Mouse (Mus musculus) midbrain, embryonic 12.5 days (tissue): Measurements from ENCODE around the gene Rapgef2. TPM values are rescaled to one million over a fixed set of nuclear protein-coding genes. Genes with fewer than 3 reads are reported as not detected.
"Not testable (repeated sequence)": the region's sequence is repeated elsewhere in the genome, so short reads cannot be mapped to it uniquely, and the experiment has no call there.

Source experiments
- ATAC-seq: fragments of 200-750 bp; cut with Nextera tagmentation; 2 replicates; pipeline ENCODE4 v1.8.0; 2017; ENCODE audit warnings: low read depth, moderate TSS enrichment, moderate library complexity; ENCODE audit not compliant: low FRiP score
- H3K27ac ChIP-seq: fragments of 300-500 bp; sonication (generic); replicated peaks from 2 replicates; pipeline ENCODE4 v1.5.1; 2016; ENCODE audit warnings: mild to moderate bottlenecking
- H3K27me3 ChIP-seq: fragments of 300-500 bp; sonication (generic); 2 replicates; pipeline ENCODE4 v1.6.1; 2016; ENCODE audit warnings: mild to moderate bottlenecking
- H3K36me3 ChIP-seq: fragments of 300-500 bp; sonication (generic); 2 replicates; pipeline ENCODE4 v1.6.1; 2016
- H3K4me1 ChIP-seq: fragments of 300-500 bp; sonication (generic); 2 replicates; pipeline ENCODE4 v1.6.1; 2016
- H3K4me2 ChIP-seq: fragments of 300-500 bp; sonication (generic); replicated peaks from 2 replicates; pipeline ENCODE4 v1.6.1; 2016; ENCODE audit warnings: mild to moderate bottlenecking, moderate library complexity
- H3K4me3 ChIP-seq: fragments of 300-500 bp; sonication (generic); 2 replicates; pipeline ENCODE4 v1.5.1; 2016; ENCODE audit warnings: mild to moderate bottlenecking
- H3K9ac ChIP-seq: fragments of 300-500 bp; sonication (generic); replicated peaks from 2 replicates; pipeline ENCODE4 v1.6.1; 2016; ENCODE audit warnings: mild to moderate bottlenecking, moderate library complexity
- H3K9me3 ChIP-seq: fragments of 300-500 bp; sonication (generic); 2 replicates; pipeline ENCODE4 v1.6.1; 2016; ENCODE audit warnings: mild to moderate bottlenecking
- WGBS: fragments of 180-500 bp; shearing (Covaris S2); methylation state at CpG from one replicate; pipeline ENCODE4 v1.1.7; 2016; 5-methylcytosine and 5-hydroxymethylcytosine counted together
- polyA plus RNA-seq: library from polyadenylated mRNA; unstranded; fragments of >200 nt; fragmentation: Nextera tagmentation; extraction: Ambion mirVana; gene quantifications from 2 replicates; pipeline ENCODE4 v1.2.1, GENCODE M21; 2016

Gene Rapgef2
- polyA plus RNA-seq, 1 experiment from 2014 or later, result 9.7 TPM

DNA sequence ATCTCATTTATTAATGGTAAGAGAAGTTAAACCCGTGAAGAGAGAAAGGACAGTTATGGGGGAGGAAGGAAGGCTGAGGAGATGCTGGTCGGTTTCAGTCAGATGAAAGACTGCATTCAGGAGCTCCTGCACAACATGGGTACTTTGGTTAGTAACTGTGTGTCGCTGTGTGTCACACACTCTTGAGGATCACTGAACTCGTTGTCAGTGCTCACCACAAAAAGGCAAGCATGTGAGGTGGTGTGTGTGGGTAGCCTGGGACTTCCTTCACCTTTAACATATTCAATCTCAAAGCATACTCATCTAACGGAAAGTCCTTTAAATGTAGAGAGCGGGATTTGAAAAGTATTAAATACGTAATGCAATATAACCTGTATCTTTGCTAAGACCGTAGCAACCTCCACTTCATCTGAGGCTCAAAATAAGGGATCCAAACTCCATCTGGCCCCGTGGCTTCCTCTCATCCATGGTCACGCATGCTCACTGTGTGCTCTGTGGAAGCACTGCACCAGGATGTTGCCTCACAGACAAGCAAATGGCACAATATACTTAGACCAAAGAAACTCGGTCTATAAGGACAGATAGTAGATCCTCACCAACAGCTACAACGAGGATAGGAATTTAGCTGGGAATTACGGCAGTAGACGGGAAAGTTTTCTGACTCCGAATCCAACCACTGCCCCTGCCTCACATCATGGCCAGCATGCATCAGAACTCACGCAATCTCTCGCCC lies 58.8 kb downstream of the Rapgef2 start:
- H3K9ac ChIP-seq, result no peak overlapping the region
- peaks cover 2% of the 10 kb centered on the region; the same call in 1 of the 2 replicates for H3K4me1 ChIP-seq
- no peaks in the 10 kb centered on the region for H3K36me3 ChIP-seq
- H3K4me3 ChIP-seq, result no peak overlapping the region
- no peaks in the 10 kb centered on the region for H3K9me3 ChIP-seq
- no peak overlapping the region for H3K4me2 ChIP-seq
- no peak for ATAC-seq
- 90% methylated on average over 17 of the region's 17 CpGs for WGBS
- no peaks in the 10 kb centered on the region for H3K27me3 ChIP-seq
- H3K27ac ChIP-seq, result no peak overlapping the region

DNA sequence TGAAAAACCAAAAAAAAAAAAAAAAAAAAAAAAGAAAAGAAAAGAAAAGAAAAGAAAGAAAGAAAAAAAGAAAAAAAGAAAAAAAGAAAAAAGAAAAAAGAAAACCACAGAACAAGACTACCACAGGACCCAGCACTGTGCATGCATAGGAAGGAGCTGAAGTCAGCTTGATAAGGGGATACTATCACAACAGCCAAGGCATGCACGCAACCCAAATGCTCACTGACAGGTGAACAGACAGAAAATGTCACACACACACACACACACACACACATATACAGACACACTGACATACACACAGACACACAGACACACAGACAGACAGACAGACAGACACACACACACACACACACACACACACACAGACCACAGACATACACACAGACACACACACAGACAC lies 59.5 kb downstream of the Rapgef2 start:
- ATAC-seq, result not testable (repeated sequence)

DNA sequence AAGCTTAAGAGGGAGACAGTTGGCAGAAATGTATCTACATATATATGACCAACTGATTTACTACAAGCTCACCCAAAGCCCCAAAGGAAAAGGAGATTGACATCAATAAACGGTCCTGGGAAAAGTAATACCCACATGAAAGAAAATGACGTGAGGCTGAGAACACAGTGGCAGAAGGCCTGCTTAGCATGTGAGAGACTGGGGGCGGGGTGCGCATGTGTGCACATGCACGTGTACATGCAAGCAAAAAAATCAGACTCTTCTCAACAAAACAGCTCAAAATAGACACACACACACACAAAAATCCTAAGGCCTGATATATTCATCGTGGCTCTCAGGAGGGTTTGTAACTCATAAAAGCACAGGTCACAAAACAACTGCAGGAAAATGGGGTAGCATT lies 60.4 kb downstream of the Rapgef2 start:
- no peak for ATAC-seq
- peaks cover 4% of the 10 kb centered on the region for H3K27me3 ChIP-seq
- no peak overlapping the region for H3K4me3 ChIP-seq
- no peak overlapping the region for H3K9ac ChIP-seq
- H3K9me3 ChIP-seq, result no peaks in the 10 kb centered on the region
- H3K27ac ChIP-seq, result no peak overlapping the region
- no peaks in the 10 kb centered on the region for H3K36me3 ChIP-seq
- 77% methylated on average over 6 of the region's 6 CpGs for WGBS
- no peak overlapping the region for H3K4me2 ChIP-seq
- H3K4me1 ChIP-seq, result peaks cover 4% of the 10 kb centered on the region

More for the DNA sequence above, 59.5 kb downstream of the Rapgef2 start:
- WGBS, result 94% methylated on average over 1 of the region's 1 CpGs
- not testable (repeated sequence) for H3K9me3 ChIP-seq, H3K4me3 ChIP-seq, H3K27me3 ChIP-seq, H3K9ac ChIP-seq, H3K4me1 ChIP-seq, H3K4me2 ChIP-seq, H3K36me3 ChIP-seq, H3K27ac ChIP-seq

DNA sequence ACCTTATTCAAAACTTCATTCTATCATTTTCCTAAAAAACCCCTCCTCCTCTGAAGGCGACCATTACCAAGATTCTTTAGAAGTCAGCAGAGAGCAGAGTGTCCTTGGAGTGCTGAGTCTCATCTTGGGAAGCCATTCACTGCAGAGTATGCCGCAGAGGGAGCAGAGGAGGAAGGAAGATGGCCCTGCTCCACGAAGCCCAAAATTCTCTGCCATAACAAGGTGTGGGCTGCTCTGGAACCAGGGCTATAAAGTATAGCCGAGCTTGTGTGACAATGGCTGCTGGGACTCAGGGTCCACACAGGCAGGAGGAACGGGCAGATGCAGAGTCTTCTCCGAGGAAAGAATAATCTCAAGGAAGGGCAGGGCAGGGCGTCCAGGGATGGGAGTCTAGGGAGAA lies 62.0 kb downstream of the Rapgef2 start:
- H3K4me1 ChIP-seq, result peaks cover 7% of the 10 kb centered on the region
- ATAC-seq, result no peak
- 84% methylated on average over 7 of the region's 7 CpGs for WGBS
- H3K9ac ChIP-seq, result no peak overlapping the region
- H3K27ac ChIP-seq, result no peak overlapping the region
- H3K9me3 ChIP-seq, result no peaks in the 10 kb centered on the region
- H3K4me2 ChIP-seq, result no peak overlapping the region
- no peak overlapping the region for H3K4me3 ChIP-seq
- no peaks in the 10 kb centered on the region for H3K36me3 ChIP-seq
- H3K27me3 ChIP-seq, result peaks cover 4% of the 10 kb centered on the region

DNA sequence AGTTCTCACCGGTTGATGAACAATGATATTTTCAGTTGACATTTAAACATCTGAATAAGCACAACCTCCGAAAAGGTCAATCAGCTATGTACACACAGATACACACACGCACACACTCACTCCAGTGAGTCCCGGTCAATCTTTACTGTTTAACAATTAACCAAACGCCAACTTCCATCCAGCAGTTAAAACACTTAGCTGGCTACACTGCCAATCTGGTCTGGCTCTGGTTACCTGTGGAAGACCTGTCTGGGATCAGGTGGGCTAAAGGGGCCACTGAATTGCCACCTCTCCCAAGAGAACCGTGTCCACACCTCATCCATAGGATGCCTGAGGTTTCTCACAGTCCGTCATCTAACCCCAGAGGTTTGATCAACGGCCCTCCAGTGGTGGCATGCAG lies 63.0 kb downstream of the Rapgef2 start:
- WGBS, result 62% methylated on average over 8 of the region's 8 CpGs
- Histone ChIP-seq H3K4me1 (peaks cover 17% of the 10 kb centered on the region), H3K9me3 (no peaks in the 10 kb centered on the region), H3K27ac (no peak overlapping the region), H3K9ac (no peak overlapping the region; the same call in 1 of the 2 replicates), H3K4me2 (no peak overlapping the region), H3K27me3 (peaks cover 4% of the 10 kb centered on the region), H3K4me3 (no peak overlapping the region), H3K36me3 (no peaks in the 10 kb centered on the region)
- ATAC-seq, result no peak

DNA sequence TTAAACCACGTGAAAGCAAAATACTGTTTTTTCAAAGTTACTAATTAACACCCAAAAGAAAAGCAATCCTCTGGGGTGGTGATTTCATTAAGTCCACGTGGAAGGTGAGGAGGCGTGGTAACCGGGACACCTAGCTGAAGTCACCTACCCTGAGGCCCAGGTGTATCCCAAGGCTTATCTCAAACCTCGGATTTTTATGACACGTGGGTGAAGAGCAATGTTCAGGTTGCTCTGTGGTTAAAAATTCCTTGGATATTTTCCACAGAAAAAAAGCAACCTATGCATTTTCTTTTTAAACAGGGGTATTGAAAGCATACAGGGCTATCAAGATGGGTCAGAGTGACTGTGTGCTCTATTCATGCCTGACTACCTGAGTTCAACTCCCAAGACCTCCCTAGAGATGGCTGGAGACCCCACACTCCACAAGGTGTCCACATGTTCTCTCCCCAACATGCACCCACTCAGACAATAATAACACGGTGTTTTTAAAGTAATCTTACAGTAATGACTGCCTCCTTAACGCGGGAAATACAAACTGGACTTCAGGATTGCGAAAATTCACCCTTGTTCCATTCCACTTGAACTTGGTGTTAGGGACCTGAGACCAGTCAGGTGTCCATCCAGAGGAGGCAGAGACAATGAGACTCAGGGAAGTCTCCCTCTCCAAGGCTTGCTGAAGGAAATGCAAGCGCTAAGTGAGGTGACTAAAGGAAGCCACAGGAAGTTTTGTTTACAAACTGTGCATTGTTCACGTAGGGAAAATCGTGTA lies 63.9 kb downstream of the Rapgef2 start:
- H3K9ac ChIP-seq, result no peak overlapping the region
- no peak overlapping the region for H3K27ac ChIP-seq
- no peaks in the 10 kb centered on the region for H3K36me3 ChIP-seq
- no peak overlapping the region for H3K4me2 ChIP-seq
- H3K4me3 ChIP-seq, result no peak overlapping the region
- peaks cover 21% of the 10 kb centered on the region for H3K4me1 ChIP-seq
- peaks cover 4% of the 10 kb centered on the region for H3K27me3 ChIP-seq
- 60% methylated on average over 13 of the region's 13 CpGs for WGBS
- no peak for ATAC-seq
- H3K9me3 ChIP-seq, result no peaks in the 10 kb centered on the region

DNA sequence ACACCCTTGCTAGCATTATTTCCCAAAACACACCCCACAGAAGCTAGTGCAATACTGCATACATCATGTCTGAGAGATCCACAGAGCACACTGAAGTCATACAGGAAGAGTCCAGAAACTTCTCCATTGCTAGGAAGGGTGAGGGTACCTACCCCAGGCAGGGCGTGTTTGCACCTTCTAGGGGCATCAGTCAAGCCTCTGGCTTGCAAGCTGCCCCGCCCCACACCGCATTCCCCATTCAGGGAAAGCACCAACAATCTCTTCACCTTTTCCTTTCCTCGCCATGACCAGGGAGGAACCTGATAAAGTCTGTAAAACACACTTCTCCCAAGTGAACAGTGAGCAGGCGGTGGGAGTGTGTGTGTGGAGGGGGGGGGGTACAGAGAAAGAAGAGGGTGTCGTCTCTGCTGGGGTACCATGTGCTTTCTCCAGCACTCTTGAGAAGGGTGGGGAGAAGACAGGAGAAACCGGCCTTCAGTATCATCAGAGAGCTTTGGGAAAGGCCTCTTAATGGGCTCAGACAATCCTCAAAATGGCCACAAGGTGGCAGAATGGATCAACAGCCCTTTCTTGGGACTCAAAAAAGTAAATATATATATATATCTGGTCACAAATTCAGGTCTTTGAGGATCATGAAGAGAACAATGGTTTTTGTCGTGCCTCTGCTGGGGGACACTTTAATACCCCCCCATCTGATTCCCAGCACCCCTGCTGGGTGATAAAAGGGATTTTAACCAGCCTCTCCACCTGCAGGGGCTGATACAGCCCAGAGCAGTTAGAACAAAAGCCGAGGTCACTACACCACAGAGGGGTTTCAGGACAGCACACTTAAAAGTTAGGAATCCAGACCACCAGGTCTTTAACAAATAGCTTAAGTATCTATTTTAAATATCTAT lies 64.8 kb downstream of the Rapgef2 start:
- peaks cover 21% of the 10 kb centered on the region for H3K4me1 ChIP-seq
- no peak overlapping the region for H3K4me3 ChIP-seq
- H3K4me2 ChIP-seq, result no peak overlapping the region
- H3K9me3 ChIP-seq, result no peaks in the 10 kb centered on the region
- H3K36me3 ChIP-seq, result no peaks in the 10 kb centered on the region
- ATAC-seq, result peak; percentile 39; the same call in 1 of the 2 replicates
- no peak overlapping the region for H3K9ac ChIP-seq
- WGBS, result 26% methylated on average over 9 of the region's 9 CpGs
- H3K27ac ChIP-seq, result no peak overlapping the region
- H3K27me3 ChIP-seq, result peaks cover 4% of the 10 kb centered on the region

DNA sequence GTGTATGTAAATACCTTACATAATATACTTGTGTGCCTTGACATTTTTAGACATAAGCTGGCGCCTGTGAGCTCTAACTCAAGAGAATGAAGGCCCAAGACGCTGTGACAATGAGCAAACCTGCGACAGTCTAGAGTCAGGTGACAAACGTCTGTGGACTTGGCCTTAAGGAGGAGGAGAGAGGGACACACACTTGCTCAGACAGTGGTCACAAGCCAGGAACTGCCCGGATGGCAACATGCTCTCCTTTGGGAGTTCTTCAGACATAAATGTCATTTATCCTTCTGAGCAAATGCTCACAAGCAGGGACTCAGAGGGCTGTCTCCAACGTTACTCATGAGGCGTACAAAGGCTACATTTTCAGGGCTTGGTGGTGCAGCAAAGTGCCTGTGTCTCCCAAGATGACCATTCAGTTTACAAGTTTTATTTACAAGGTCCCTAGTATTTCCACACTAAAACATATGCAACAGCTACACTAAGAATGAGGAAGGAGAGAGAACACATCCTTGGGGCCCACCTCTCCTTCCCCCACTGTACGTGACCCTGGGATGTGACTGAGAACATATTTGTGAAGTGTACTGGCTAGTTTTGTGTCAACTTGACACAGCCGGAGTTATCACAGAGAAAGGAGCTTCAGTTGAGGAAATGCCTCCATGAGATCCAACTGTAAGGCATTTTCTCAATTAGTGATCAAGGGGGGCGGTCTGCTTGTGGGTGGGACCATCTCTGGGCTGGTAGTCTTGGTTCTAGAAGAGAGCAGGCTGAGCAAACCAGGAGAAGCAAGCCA lies 67.0 kb downstream of the Rapgef2 start:
- 39% methylated on average over 10 of the region's 10 CpGs for WGBS
- H3K36me3 ChIP-seq, result no peaks in the 10 kb centered on the region
- peaks cover 21% of the 10 kb centered on the region for H3K4me1 ChIP-seq
- peaks cover 4% of the 10 kb centered on the region for H3K27me3 ChIP-seq
- no peaks in the 10 kb centered on the region for H3K9me3 ChIP-seq
- no peak overlapping the region for H3K9ac ChIP-seq
- 0 out of 2 replicates have a peak, but pooled peaks have one; percentile 17 for ATAC-seq
- peak overlapping the region; percentile 39 for H3K27ac ChIP-seq
- no peak overlapping the region for H3K4me3 ChIP-seq
- 0 out of 2 replicates have a peak overlapping the region, but pooled peaks have one; percentile 19 for H3K4me2 ChIP-seq

DNA sequence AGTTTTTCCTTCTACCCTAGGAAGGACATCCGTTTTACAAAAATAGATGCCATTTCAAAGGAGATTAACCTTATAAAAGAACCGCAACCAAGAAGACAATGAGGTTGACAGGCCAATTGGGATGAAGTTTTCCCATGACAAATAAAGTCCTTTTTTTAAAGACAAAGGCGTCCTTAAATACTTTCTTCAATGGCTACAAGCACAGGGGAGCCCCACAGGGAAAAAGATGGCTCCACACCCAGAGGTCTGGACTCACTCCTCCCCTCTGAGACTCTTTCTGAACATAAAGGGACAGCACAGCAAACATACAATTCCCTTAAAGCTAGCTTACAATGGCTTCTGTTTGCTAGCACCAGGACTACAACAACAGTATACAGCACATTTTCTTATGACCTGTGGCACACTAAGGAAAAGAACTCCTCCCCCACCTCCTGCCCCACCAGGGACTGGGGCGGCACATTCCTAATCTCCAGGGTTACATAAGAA lies 67.7 kb downstream of the Rapgef2 start:
- WGBS, result 10% methylated on average over 4 of the region's 4 CpGs
- H3K36me3 ChIP-seq, result no peaks in the 10 kb centered on the region
- H3K4me2 ChIP-seq, result no peak overlapping the region
- no peak overlapping the region for H3K4me3 ChIP-seq
- peaks cover 21% of the 10 kb centered on the region for H3K4me1 ChIP-seq
- peak; percentile 66 for ATAC-seq
- H3K9ac ChIP-seq, result no peak overlapping the region
- no peaks in the 10 kb centered on the region for H3K9me3 ChIP-seq
- H3K27me3 ChIP-seq, result peaks cover 4% of the 10 kb centered on the region
- no peak overlapping the region for H3K27ac ChIP-seq

DNA sequence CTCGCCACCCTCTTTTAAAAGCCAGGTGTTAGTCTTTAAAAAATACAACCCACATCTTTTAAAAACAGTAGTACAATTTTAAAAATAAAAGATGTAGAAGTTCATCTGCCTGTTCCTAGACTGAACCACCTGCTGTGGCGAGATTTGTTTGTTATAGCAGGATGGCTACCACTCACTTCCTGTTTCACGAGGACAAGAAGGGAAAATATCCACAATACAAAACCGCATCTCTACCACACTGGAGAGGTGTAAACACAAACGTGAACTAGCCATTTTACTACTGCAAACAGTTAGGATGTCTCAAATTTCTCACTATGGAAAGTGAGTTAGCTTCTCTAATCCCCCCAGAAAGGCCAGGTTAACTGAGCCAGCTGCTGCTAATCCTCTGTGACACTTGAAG lies 76.1 kb downstream of the Rapgef2 start:
- no peaks in the 10 kb centered on the region for H3K9me3 ChIP-seq
- no peaks in the 10 kb centered on the region for H3K4me1 ChIP-seq
- no peak overlapping the region for H3K27ac ChIP-seq
- no peak overlapping the region for H3K4me3 ChIP-seq
- H3K27me3 ChIP-seq, result no peaks in the 10 kb centered on the region
- no peak for ATAC-seq
- H3K36me3 ChIP-seq, result no peaks in the 10 kb centered on the region
- 72% methylated on average over 5 of the region's 5 CpGs for WGBS
- no peak overlapping the region for H3K4me2 ChIP-seq
- no peak overlapping the region for H3K9ac ChIP-seq

DNA sequence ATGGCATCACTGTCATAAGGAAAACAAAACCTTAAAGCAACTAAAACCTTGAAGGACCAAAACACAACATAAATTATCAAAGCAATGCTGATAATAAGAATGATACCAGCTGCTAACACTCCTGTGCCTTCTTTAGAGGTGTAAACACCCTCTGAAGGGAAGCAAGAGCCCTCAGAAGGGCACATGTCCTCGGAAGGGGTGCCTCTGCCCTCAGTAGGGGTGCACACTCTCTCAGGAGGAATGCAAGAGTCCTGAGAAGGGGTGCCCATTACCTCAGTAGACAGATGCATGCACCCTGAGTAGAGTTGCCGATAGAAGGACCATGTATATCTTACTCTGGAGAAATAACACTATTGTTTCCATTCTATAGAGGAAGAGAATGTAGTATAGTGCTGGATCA lies 79.1 kb downstream of the Rapgef2 start:
- H3K36me3 ChIP-seq, result no peaks in the 10 kb centered on the region
- WGBS, result 91% methylated on average over 2 of the region's 2 CpGs
- no peak for ATAC-seq

More for the DNA sequence above, 79.1 kb downstream of the Rapgef2 start:
- Histone ChIP-seq H3K27ac (no peak overlapping the region), H3K9ac (no peak overlapping the region), H3K27me3 (no peaks in the 10 kb centered on the region), H3K4me3 (no peak overlapping the region), H3K4me2 (no peak overlapping the region), H3K4me1 (peaks cover 9% of the 10 kb centered on the region; the same call in 1 of the 2 replicates), H3K9me3 (no peaks in the 10 kb centered on the region)
